Mouse (Mus musculus) splenic B cell, adult 2 months (primary cell): ENCODE data around the gene Dusp16.
A peak's percentile ranks its signal among the peaks of the same experiment; 100 is the strongest.

Source experiments
- DNase-seq: peaks from one replicate; pipeline ENCODE4 v3.0.0-alpha.2; 2011; ENCODE audit warnings: low read depth, low spot score
- H3K27me3 ChIP-seq: 2 replicates; pipeline ENCODE4 v1.6.1; 2012; ENCODE audit warnings: mild to moderate bottlenecking, low read length, moderate library complexity, mixed read lengths; ENCODE audit not compliant: control insufficient read depth, poor library complexity, insufficient read depth, severe bottlenecking
- H3K36me3 ChIP-seq: 2 replicates; pipeline ENCODE4 v1.6.1; 2012; ENCODE audit warnings: mild to moderate bottlenecking, low read length, moderate library complexity, mixed read lengths; ENCODE audit not compliant: control insufficient read depth, poor library complexity, insufficient read depth, severe bottlenecking

Dusp16 gene

GRCm38 (mm10) chr6:134770339-134770738 is 22.1 kb downstream of the Dusp16 start:
- Histone ChIP-seq H3K27me3 (no peaks in the 10 kb centered on the region), H3K36me3 (no peaks in the 10 kb centered on the region)
- DNase-seq = no peak

DNA sequence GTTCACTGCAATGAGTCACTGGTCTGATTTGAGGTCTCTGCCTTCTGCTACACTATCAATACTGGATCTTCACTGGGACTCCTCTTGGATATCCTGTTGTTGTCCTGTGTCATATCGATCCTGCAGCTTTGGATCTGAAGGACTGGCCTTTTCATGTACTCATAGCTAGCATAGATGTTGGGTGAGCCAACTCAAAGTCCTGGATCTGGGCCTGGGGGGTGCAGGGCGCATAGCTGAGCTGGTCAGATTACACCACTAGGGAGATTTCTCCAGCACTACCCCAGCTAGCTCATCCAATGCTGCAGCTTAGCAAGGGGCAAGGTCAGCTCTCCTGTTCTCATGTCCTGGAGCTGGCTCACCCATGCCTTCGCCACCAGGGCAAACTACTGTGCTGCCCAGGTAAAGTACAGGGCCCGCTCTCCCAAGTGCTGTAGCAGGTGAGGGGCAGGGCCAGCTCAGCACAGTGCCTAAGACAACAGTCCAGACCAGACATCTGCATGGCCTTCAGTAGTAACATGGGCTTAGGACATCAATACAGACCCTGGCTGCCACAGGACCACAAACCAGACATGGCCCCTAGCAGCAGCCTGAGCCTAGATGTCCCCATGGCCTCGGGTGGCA is 27.9 kb downstream of the Dusp16 start:
- no peaks in the 10 kb centered on the region for H3K36me3 ChIP-seq
- no peaks in the 10 kb centered on the region for H3K27me3 ChIP-seq
- no peak for DNase-seq

GRCm38 (mm10) chr6:134763436-134763835 is 29.0 kb downstream of the Dusp16 start:
- H3K36me3 ChIP-seq = no peaks in the 10 kb centered on the region
- no peak for DNase-seq
- no peaks in the 10 kb centered on the region for H3K27me3 ChIP-seq

GRCm38 (mm10) chr6:134761808-134762207 is 30.6 kb downstream of the Dusp16 start:
- Histone ChIP-seq H3K27me3 (no peaks in the 10 kb centered on the region), H3K36me3 (no peaks in the 10 kb centered on the region)
- DNase-seq = no peak

GRCm38 (mm10) chr6:134760926-134761544 is 31.4 kb downstream of the Dusp16 start:
- H3K27me3 ChIP-seq = no peaks in the 10 kb centered on the region
- H3K36me3 ChIP-seq = no peaks in the 10 kb centered on the region
- DNase-seq = no peak

DNA sequence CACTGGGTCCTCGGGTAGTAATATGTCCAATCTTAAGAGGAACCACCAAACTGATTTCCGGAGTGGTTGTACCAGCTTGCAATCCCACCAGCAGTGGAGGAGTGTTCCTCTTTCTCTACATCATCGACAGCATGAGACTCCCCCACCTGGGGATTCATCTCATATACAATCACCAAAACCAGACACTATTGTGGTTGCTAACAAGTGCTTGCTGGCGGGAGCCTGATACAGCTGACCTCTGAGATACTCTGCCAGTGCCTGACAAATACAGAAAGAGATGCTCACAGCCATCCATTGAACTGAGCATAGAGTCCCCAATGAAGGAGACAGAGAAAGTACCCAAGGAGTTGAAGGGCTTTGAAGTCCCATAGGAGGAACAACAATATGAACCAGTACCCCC is 36.4 kb downstream of the Dusp16 start:
- DNase-seq = no peak
- Histone ChIP-seq H3K36me3 (no peaks in the 10 kb centered on the region; the same call in 1 of the 2 replicates), H3K27me3 (no peaks in the 10 kb centered on the region)

- no peak for DNase-seq
- H3K27me3 ChIP-seq = no peaks in the 10 kb centered on the region
- no peaks in the 10 kb centered on the region; the same call in 1 of the 2 replicates for H3K36me3 ChIP-seq
Measured at GRCm38 (mm10) chr6:134753858-134754257, 38.6 kb downstream of the Dusp16 start.

- Histone ChIP-seq H3K36me3 (no peaks in the 10 kb centered on the region; the same call in 1 of the 2 replicates), H3K27me3 (no peaks in the 10 kb centered on the region)
- DNase-seq = peak; percentile 4
Measured at GRCm38 (mm10) chr6:134753412-134753811, 39.0 kb downstream of the Dusp16 start.

GRCm38 (mm10) chr6:134751883-134752647 is 40.4 kb downstream of the Dusp16 start:
- no peaks in the 10 kb centered on the region; the same call in 1 of the 2 replicates for H3K36me3 ChIP-seq
- peak; percentile 48 for DNase-seq
- no peaks in the 10 kb centered on the region for H3K27me3 ChIP-seq

- Histone ChIP-seq H3K36me3 (no peaks in the 10 kb centered on the region; the same call in 1 of the 2 replicates), H3K27me3 (no peaks in the 10 kb centered on the region)
- no peak for DNase-seq
Measured at GRCm38 (mm10) chr6:134751087-134751486, 41.3 kb downstream of the Dusp16 start.

DNA sequence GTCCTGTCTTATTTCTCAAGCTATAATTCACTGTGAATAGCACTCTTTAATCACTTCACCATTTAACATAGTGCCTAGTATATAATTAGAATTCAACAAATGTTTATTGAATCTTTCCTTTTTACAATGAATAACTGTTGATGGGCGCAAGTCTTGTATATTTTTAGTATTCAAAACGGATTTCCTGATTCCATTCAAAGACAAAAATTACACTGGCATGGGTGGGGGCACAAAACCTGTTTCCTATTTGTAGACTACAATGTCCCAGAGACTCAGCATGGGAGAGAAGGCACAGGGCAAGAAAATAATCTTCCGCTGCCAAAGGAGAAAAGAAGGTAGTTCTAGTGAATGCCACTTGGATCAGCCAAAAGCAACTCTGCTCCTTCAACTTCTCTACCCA is 44.3 kb downstream of the Dusp16 start:
- Histone ChIP-seq H3K36me3 (no peaks in the 10 kb centered on the region), H3K27me3 (no peaks in the 10 kb centered on the region)
- no peak for DNase-seq

GRCm38 (mm10) chr6:134745876-134746275 is 46.5 kb downstream of the Dusp16 start:
- H3K36me3 ChIP-seq = no peaks in the 10 kb centered on the region
- DNase-seq = no peak
- no peaks in the 10 kb centered on the region for H3K27me3 ChIP-seq

DNA sequence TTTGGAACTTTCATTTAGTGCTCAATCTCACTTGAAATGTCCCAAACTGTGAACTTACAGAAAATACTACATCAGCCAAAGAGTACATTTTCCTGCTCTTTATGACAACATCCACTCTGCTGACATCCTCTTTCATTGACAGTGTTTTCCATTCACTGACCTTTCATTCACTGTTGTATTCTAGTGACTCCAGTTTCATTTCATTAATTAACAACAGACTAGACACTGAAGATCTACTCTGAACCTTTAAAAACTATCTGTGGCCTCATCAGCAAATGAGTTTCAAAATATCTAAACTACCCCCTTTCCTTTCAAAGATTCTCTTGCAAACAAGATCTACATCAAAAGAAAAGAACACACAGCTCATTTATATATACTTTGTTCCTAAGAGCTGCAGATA is 48.9 kb downstream of the Dusp16 start:
- no peaks in the 10 kb centered on the region for H3K27me3 ChIP-seq
- 0 out of 2 replicates have a peak, but pooled peaks cover 3% of the 10 kb centered on the region for H3K36me3 ChIP-seq
- no peak for DNase-seq

GRCm38 (mm10) chr6:134736853-134737252 is 55.6 kb downstream of the Dusp16 start:
- Histone ChIP-seq H3K36me3 (peaks cover 3% of the 10 kb centered on the region; the same call in 1 of the 2 replicates), H3K27me3 (no peaks in the 10 kb centered on the region)
- DNase-seq = no peak

- Histone ChIP-seq H3K36me3 (no peaks in the 10 kb centered on the region; the same call in 1 of the 2 replicates), H3K27me3 (no peaks in the 10 kb centered on the region)
- no peak for DNase-seq
Measured at GRCm38 (mm10) chr6:134733800-134734221, 58.6 kb downstream of the Dusp16 start.
